Mouse (Mus musculus) heart, adult 11 months (tissue): Measurements from ENCODE around the gene Mettl3.

Experiments used
- DNase-seq: peaks from one replicate; pipeline ENCODE4 v3.0.0; 2022

The Mettl3 gene

GRCm38 (mm10) chr14:52283629-52284028 is 21.3 kb downstream of the Mettl3 start:
- peak; percentile 4 for DNase-seq

GRCm38 (mm10) chr14:52279747-52280120 is 25.2 kb downstream of the Mettl3 start:
- DNase-seq = no peak

- peak; percentile 100 for DNase-seq
Measured at GRCm38 (mm10) chr14:52278932-52279746, 25.8 kb downstream of the Mettl3 start, which contains the start of the genes Tox4 and Rab2b. Gene Tox4 (plus strand): TSS chr14:52279146. Gene Rab2b (minus strand): TSS chr14:52279545.

GRCm38 (mm10) chr14:52277210-52277609 is 27.7 kb downstream of the Mettl3 start:
- DNase-seq = no peak

- no peak for DNase-seq
Measured at GRCm38 (mm10) chr14:52272781-52273180, 32.1 kb downstream of the Mettl3 start.

GRCm38 (mm10) chr14:52257484-52258213 is 47.3 kb downstream of the Mettl3 start, which contains the start of gene Chd8:
Gene Chd8 (minus strand): TSS chr14:52257780.
- DNase-seq = peak; percentile 100

- peak; percentile 77 for DNase-seq
Measured at GRCm38 (mm10) chr14:52256311-52257175, 48.4 kb downstream of the Mettl3 start.

- peak; percentile 58 for DNase-seq
Measured at GRCm38 (mm10) chr14:52246129-52246528, 58.8 kb downstream of the Mettl3 start.
